Mouse (Mus musculus) forebrain, embryonic 11.5 days (tissue): Measurements from ENCODE around the gene Sh3glb1. TPM values are rescaled to one million over a fixed set of nuclear protein-coding genes. Genes with fewer than 3 reads are reported as not detected.
A peak's percentile ranks its signal among the peaks of the same experiment; 100 is the strongest.

Source experiments
- ATAC-seq: fragments of 200-750 bp; cut with Nextera tagmentation; replicated peaks from 2 replicates; pipeline ENCODE4 v1.8.0; 2017; ENCODE audit warnings: moderate TSS enrichment; ENCODE audit not compliant: low FRiP score
- DNase-seq: peaks from one replicate; pipeline ENCODE4 v3.0.0-alpha.2; 2017; ENCODE audit warnings: low spot score
- H3K27ac ChIP-seq: fragments of 300-500 bp; sonication (generic); 2 replicates; pipeline ENCODE4 v1.5.1; 2014; ENCODE audit warnings: low read depth, low read length
- H3K27me3 ChIP-seq: fragments of 300-500 bp; sonication (generic); 2 replicates; pipeline ENCODE4 v1.6.1; 2014; ENCODE audit warnings: mild to moderate bottlenecking, low read length, mixed read lengths; ENCODE audit not compliant: control insufficient read depth, insufficient read depth
- H3K36me3 ChIP-seq: fragments of 300-500 bp; sonication (generic); 2 replicates; pipeline ENCODE4 v1.6.1; 2014; ENCODE audit warnings: mild to moderate bottlenecking, low read length, moderate library complexity, mixed read lengths; ENCODE audit not compliant: control insufficient read depth, insufficient read depth
- H3K4me1 ChIP-seq: fragments of 300-500 bp; sonication (generic); replicated peaks from 2 replicates; pipeline ENCODE4 v1.6.1; 2014; ENCODE audit warnings: low read length, mixed read lengths; ENCODE audit not compliant: control insufficient read depth, insufficient read depth
- H3K4me2 ChIP-seq: fragments of 300-500 bp; sonication (generic); 2 replicates; pipeline ENCODE4 v1.6.1; 2014; ENCODE audit warnings: low read depth, mild to moderate bottlenecking, low read length, moderate library complexity, mixed read lengths; ENCODE audit not compliant: severe bottlenecking
- H3K4me3 ChIP-seq: fragments of 300-500 bp; sonication (generic); 2 replicates; pipeline ENCODE4 v1.5.1; 2014; ENCODE audit warnings: low read depth, low read length
- H3K9ac ChIP-seq: fragments of 300-500 bp; sonication (generic); 2 replicates; pipeline ENCODE4 v1.6.1; 2014; ENCODE audit warnings: low read length
- H3K9me3 ChIP-seq: fragments of 300-500 bp; sonication (generic); 2 replicates; pipeline ENCODE4 v1.6.1; 2016; ENCODE audit warnings: low read length, mixed read lengths; ENCODE audit not compliant: control insufficient read depth
- WGBS: fragments of 180-500 bp; shearing (Covaris S2); extraction: QIAGEN DNeasy Blood & Tissue Kit; methylation state at CpG from one replicate; pipeline ENCODE4 v1.1.7; 2014; 5-methylcytosine and 5-hydroxymethylcytosine counted together
- polyA plus RNA-seq: library from polyadenylated mRNA; unstranded; fragments of >200 nt; fragmentation: Nextera tagmentation; extraction: Ambion mirVana; gene quantifications from 2 replicates; pipeline ENCODE4 v1.2.1, GENCODE M21; 2014

Sh3glb1 gene
- polyA plus RNA-seq, 1 experiment from 2014 or later, result 82.3 TPM

DNA sequence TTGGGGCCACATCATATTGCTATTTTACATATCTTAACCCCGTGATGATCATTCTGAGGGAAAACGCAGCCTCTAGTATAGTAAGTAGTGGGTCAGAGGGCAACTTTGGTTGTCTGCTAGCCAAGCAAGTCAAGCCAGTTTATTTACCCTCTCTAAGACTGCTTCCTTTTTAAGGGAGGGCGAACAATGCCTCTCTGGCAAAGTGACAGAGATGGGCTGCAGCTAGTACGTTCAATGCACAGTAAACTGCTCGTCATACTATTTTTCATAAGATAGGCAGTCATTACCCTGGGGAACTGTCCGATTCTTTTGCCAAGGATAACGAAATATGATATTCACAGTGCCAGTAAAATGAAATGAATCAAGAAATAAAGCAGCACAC is 1.4 kb downstream of the Sh3glb1 start:
- Histone ChIP-seq H3K9ac (peak overlapping the region; percentile 82), H3K27ac (no peak overlapping the region), H3K9me3 (no peaks in the 10 kb centered on the region), H3K4me3 (peak overlapping the region; percentile 86), H3K27me3 (no peaks in the 10 kb centered on the region), H3K4me2 (peak overlapping the region; percentile 67), H3K36me3 (no peaks in the 10 kb centered on the region), H3K4me1 (peaks cover 3% of the 10 kb centered on the region; the same call in 1 of the 2 replicates)
- ATAC-seq, result no peak
- no peak for DNase-seq
- 36% methylated on average over 7 of the region's 7 CpGs for WGBS

DNA sequence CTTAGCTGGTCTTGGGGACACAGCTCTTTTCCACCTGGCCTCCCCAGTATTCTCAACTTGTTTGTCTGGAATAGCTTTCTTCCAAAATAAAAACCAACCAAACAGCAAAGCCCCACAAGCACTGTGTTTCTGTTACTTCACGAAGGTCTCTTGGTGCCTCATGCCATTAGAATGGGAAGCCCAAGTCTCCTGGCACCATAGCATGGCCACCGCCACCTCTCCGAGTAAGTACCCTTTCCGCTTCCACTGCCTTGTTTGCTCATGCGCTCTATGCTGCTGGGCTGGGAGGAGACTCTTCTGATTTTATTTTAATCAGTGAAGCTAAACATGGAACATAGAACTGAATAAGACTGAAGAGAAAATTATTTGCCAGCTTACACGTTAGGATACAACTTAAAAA is 2.3 kb downstream of the Sh3glb1 start:
- no peak overlapping the region for H3K27ac ChIP-seq
- no peaks in the 10 kb centered on the region for H3K9me3 ChIP-seq
- WGBS, result 92% methylated on average over 6 of the region's 6 CpGs
- ATAC-seq (no peak), DNase-seq (no peak)
- H3K4me3 ChIP-seq, result no peak overlapping the region
- H3K9ac ChIP-seq, result no peak overlapping the region
- no peaks in the 10 kb centered on the region for H3K36me3 ChIP-seq
- no peaks in the 10 kb centered on the region for H3K27me3 ChIP-seq
- peaks cover 3% of the 10 kb centered on the region; the same call in 1 of the 2 replicates for H3K4me1 ChIP-seq
- no peak overlapping the region for H3K4me2 ChIP-seq

DNA sequence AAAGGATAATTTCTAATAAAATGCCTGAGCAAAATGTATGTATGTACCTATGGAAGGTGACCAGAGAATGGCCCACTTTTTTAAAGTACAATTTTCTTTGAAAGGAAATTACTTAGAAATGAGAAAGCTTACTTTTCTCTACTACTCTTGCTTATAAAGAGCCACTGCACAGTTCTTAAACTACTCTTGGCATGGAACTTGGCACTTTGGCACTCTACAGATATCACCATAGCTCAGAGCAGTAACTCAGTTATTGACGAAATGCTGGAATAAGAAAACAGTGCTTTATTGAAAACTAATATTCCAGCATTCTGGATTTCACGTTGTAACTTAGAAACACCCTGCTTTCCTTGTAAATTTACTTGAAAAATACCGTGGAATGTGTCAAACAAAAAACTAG is 3.0 kb downstream of the Sh3glb1 start:
- no peaks in the 10 kb centered on the region for H3K36me3 ChIP-seq
- 87% methylated on average over 3 of the region's 3 CpGs for WGBS
- H3K27me3 ChIP-seq, result no peaks in the 10 kb centered on the region
- H3K27ac ChIP-seq, result no peak overlapping the region
- H3K4me1 ChIP-seq, result peaks cover 3% of the 10 kb centered on the region; the same call in 1 of the 2 replicates
- no peak overlapping the region for H3K9ac ChIP-seq
- no peak for ATAC-seq
- DNase-seq, result no peak
- no peak overlapping the region for H3K4me3 ChIP-seq
- no peak overlapping the region for H3K4me2 ChIP-seq
- H3K9me3 ChIP-seq, result no peaks in the 10 kb centered on the region

DNA sequence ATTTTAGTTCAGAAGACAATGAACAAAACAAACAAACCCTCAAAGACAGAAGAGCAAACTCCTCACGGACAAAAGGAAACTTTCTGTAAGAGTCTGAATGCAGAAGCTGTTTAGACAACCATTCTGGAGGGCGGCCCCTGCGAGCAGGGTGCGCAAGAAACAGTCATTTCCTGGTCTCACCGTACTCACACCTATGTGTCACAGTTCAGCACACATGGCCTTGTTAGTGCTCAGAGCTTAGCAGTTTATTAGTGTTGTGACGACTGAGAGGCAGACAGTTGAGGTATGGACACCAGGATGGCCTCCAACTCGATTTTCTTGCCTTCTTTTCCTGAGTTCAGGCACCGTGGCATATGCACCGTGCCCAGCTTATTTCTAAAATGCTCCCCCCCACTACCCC is 4.2 kb downstream of the Sh3glb1 start:
- H3K27ac ChIP-seq, result no peak overlapping the region
- no peaks in the 10 kb centered on the region for H3K36me3 ChIP-seq
- peaks cover 3% of the 10 kb centered on the region; the same call in 1 of the 2 replicates for H3K4me1 ChIP-seq
- ATAC-seq, result no peak
- DNase-seq, result no peak
- no peaks in the 10 kb centered on the region for H3K9me3 ChIP-seq
- no peaks in the 10 kb centered on the region for H3K27me3 ChIP-seq
- 69% methylated on average over 9 of the region's 9 CpGs for WGBS
- no peak overlapping the region for H3K9ac ChIP-seq
- H3K4me3 ChIP-seq, result no peak overlapping the region
- H3K4me2 ChIP-seq, result no peak overlapping the region

DNA sequence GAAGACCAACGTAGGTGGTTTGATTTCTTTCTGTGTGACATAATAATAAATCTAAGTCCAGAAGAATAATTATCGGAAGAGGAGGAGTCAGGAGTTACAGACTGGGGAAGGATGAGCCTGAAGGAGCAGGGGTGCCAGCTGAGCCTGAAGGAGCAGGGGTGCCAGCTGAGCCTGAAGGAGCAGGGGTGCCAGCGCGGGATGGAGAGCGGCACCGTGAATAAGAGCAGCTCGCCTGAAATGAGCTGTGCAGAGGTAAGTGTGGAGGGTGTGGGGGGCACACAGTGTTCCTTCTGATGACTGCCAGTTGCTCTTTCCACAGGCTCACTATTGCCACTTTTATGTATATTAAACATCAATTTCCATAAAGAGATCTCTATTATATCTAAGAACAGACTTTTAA is 5.1 kb downstream of the Sh3glb1 start:
- H3K27me3 ChIP-seq, result no peaks in the 10 kb centered on the region
- H3K9ac ChIP-seq, result no peak overlapping the region
- WGBS, result 91% methylated on average over 7 of the region's 7 CpGs
- ATAC-seq (no peak), DNase-seq (no peak)
- no peak overlapping the region for H3K27ac ChIP-seq
- H3K4me3 ChIP-seq, result no peak overlapping the region
- H3K9me3 ChIP-seq, result no peaks in the 10 kb centered on the region
- no peak overlapping the region for H3K4me2 ChIP-seq
- peaks cover 3% of the 10 kb centered on the region; the same call in 1 of the 2 replicates for H3K4me1 ChIP-seq
- H3K36me3 ChIP-seq, result no peaks in the 10 kb centered on the region

DNA sequence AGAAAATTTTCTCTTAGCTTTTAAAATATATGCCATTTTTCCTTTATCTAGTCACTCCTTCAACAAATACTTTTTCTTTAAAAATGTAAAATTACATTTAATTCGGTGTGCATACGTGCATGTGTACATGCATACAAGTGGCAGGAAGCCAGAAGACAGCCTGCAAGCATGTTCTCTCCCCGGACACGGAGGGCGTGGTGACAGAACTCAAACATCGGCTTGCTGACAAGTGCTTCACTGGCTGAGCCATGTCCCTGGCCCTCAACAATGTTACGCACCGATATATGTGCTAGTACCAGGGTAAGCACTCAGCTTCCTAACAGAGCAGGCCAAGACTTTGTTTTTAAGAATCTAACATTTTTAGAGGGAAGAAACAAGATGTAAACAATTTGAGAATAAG is 5.5 kb downstream of the Sh3glb1 start:
- no peak for ATAC-seq
- Histone ChIP-seq H3K27ac (no peak overlapping the region), H3K4me2 (no peak overlapping the region), H3K36me3 (no peaks in the 10 kb centered on the region), H3K9me3 (no peaks in the 10 kb centered on the region), H3K9ac (no peak overlapping the region), H3K4me1 (peaks cover 3% of the 10 kb centered on the region; the same call in 1 of the 2 replicates), H3K27me3 (no peaks in the 10 kb centered on the region), H3K4me3 (no peak overlapping the region)
- no peak for DNase-seq
- WGBS, result 90% methylated on average over 8 of the region's 8 CpGs

DNA sequence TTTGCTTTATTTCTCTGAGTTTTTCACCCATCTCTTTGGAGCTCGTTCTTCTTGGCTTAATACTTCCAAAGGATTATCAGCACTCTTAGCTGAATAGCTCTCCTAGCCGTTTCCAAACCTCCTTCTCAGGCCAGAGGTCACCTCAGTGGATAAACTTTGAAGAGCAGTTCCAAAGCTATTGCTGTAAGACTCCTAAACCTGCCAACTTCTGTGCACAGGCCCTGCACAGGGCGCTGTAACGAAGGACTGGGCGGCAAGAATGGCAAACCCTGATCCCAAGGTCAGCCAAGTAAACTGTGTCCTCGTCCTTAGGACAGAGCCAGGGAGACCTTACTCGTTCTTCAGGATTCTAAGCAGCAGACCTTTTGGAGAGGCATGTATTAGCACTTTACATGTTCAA is 6.0 kb downstream of the Sh3glb1 start:
- H3K27ac ChIP-seq, result no peak overlapping the region
- ATAC-seq (no peak), DNase-seq (no peak)
- peaks cover 3% of the 10 kb centered on the region; the same call in 1 of the 2 replicates for H3K4me1 ChIP-seq
- no peaks in the 10 kb centered on the region for H3K36me3 ChIP-seq
- no peaks in the 10 kb centered on the region for H3K27me3 ChIP-seq
- H3K9me3 ChIP-seq, result no peaks in the 10 kb centered on the region
- no peak overlapping the region for H3K9ac ChIP-seq
- H3K4me2 ChIP-seq, result no peak overlapping the region
- no peak overlapping the region for H3K4me3 ChIP-seq
- 57% methylated on average over 7 of the region's 7 CpGs for WGBS

DNA sequence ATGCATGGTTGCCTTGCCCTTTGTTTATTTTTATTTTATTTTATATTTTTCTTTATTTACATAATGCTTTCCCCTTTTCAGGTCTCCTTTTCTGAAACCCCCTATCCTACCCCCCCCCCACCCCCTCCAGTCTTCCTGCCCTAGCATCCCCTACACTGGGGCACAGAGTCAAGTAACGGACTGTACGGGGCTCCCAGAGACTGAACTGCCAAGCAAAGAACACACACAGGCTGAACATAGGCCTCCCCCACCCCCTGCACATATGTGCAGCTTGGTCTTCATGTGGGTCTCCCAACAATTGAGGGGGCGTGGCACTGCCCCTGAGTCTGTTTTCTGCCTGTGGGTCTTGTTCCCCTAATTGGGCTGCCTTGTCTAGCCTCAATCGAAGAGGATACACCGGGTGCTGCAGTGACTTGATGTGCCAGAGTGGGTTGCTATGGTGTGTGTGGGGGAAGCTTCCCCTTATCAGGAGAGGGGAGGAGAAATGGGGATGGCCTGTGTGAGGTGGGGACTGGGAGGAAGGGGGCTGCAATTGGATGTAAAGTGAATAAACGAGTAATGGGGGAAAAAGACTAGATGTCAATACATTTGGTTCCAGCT is 8.4 kb downstream of the Sh3glb1 start:
- WGBS, result 61% methylated on average over 6 of the region's 6 CpGs
- Histone ChIP-seq H3K4me2 (no peak overlapping the region), H3K9ac (no peak overlapping the region), H3K9me3 (no peaks in the 10 kb centered on the region), H3K36me3 (no peaks in the 10 kb centered on the region), H3K4me3 (no peak overlapping the region), H3K27ac (no peak overlapping the region), H3K4me1 (no peaks in the 10 kb centered on the region), H3K27me3 (no peaks in the 10 kb centered on the region)
- ATAC-seq (peak; percentile 66), DNase-seq (no peak)

DNA sequence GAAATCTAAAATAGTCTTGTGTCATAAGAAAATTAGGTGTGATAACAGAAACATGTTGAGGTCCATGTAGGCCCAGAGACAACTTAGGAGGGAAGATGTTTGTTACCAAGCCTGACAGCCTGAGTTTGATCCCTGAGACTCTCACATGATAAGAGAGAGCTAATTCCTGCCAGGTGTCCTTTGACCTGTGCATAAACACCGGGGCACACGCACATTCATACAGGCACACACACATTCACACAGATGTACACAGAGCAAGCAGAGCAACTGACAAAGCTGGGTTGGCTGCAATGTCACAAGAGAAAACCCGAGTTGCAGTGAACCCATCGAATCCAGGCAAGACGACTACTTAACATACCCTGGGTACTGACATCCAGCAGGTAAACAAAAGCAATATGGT is 11.5 kb downstream of the Sh3glb1 start:
- H3K9me3 ChIP-seq, result no peaks in the 10 kb centered on the region
- H3K4me2 ChIP-seq, result no peak overlapping the region
- H3K4me3 ChIP-seq, result no peak overlapping the region
- 90% methylated on average over 5 of the region's 5 CpGs for WGBS
- no peaks in the 10 kb centered on the region for H3K4me1 ChIP-seq
- H3K36me3 ChIP-seq, result no peaks in the 10 kb centered on the region
- ATAC-seq (no peak), DNase-seq (no peak)
- H3K27ac ChIP-seq, result no peak overlapping the region
- no peaks in the 10 kb centered on the region for H3K27me3 ChIP-seq
- H3K9ac ChIP-seq, result no peak overlapping the region
